Mouse (Mus musculus) left cerebral cortex, adult 11 months (tissue): ENCODE measurements at regions not wholly inside any gene's neighbourhood (a gene's known extent, or its start where the extent isn't known, plus 50 kb on each side); places are given as distances from the start of the nearest gene placed in this dataset.
A peak's percentile ranks its signal among the peaks of the same experiment; 100 is the strongest.

Source experiments
- DNase-seq: peaks from one replicate; pipeline ENCODE4 v3.0.0; 2022; ENCODE audit warnings: low spot score

DNA sequence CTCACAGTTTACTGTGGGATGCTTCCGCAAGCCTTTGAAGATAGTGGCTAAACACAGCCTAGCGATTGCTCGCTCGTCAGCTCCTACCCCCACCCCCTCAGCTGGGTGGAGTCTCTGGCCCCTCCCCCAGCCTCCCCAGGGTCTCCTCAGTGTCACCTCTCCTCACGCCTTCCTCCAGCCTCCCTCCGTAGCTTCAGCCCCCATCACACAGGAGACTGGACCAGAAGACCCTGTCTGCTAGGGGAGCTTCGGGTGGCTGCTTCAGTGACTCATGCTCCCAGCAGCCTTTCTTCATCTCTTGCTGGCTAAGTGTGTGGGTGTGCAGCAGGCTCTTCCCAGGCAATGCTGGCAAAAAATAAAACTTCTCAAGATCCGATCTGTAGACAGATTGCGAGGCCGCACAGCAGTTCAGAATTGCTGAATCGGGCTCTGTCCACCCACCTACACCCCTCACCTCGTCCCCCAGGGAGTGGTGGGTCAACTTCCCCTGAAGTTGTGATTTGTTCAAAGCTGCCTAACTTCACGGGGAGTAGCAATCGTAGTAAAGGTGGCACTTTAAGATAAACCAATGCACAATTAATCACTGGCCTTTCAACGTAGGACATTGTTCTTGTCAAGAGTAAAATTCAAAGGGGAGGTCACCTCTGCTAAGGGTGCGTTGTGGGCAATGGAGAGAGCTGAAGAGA is 61.2 kb upstream of the Ankrd28 start:
- peak; percentile 61 for DNase-seq

DNA sequence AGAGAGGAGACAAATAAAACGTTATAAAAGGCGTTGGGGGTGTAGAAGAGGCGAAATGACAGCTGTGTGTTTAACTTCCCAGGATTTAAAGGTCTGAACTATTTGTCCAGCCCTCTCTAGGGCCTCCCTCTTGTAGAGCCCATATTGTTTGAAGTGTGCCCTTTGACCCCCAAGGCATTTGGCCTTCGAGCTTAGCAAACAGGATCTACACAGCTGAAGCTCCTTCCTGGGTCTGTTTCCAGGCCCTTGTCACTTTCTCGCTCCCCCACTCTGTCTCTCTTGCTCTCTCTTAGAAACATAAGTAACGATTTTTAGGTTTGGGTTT is 61.7 kb upstream of the Ankrd28 start:
- DNase-seq: no peak

DNA sequence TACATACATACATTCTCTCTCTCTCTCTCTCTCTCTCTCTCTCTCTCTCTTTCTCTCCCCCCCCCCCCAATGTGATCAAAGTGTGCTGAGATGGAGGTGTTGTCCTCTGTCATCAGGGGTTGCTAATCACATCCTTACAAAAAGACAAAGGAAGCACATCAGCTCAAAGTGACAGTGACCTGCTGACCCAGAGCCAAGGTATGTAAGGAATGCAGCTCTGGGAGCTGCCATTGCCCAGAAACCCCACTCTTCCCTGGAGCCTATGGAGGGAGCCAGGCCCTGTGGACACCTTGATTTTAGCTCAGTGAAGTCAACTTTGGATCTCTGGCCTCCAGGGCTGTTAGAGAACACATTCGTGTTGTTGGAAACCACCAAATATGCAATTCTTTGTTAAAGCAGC is 66.0 kb upstream of the Ankrd28 start:
- no peak for DNase-seq

DNA sequence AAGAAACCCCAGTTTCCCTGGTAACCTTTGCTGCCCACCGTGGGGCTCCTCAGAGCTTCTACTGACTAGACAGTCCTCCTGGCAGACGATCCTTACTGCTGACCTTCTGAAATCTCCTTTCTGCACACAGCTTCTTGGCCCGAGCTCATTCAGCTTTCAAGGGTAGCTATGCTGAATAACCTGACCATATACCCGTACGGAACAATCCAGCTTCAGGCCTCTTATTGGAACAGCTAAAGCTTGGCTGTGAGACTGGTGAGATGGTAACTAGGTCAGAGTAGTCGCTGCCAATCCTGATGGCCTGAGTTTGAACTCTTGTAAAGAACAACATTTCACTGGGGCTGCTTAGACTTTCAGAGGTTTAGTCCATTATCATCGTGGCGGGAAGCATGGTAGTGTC is 69.1 kb upstream of the Ankrd28 start:
- no peak for DNase-seq

DNA sequence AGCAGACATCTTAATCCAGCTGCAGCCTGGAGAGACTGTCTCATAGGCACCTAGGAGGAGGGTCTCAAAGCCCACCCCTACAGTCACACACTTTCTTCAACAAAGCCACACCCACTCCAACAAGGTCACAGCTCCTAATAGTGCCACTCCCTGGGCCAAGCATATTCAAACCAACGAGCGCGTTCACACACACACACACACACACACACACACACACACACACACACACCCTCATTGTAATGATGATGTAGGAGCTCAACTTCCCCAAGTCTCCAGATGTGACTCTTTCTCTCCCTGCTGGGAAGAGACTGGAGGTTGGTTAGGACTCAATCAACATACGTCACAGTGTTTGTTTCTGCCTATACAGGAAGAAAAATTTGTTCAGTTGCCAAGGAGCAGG is 69.5 kb upstream of the Ankrd28 start:
- no peak for DNase-seq

DNA sequence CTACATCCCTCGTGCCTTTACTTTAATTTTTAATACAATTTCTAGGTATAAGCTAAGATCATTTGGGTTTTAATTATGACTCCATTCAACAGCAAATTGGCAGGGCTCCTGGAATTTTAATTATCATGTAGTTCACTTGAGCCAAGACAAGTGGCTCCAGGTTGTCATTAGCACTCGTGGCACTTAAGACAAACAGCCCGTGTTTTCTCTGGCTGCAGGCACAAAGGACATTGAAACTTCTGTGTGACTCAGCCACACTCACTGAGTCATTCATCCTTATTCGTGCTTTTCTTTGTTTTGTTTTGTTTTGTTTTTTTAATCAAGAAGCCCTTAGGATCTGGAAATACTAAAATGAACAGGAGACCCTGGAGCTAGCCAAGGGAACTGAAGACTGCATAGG is 71.5 kb upstream of the Ankrd28 start:
- DNase-seq: no peak

DNA sequence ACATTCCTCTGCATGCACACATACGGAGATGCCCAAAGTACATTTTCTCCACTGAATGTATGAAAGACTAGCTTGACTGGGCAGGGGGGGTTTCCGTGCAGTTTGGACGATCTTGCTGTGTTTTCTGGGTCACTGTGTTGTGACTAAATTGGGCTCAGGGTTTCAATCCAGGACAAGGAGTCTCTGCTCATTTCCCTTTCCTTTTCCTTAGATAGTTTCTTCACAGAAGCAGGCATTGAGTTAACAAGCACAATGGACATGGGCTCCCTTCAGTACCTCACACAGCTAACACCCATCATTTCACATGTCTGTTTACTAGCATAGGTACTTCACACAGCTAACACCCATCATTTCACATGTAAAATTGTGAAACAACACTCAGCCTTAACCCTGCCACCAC is 73.2 kb upstream of the Ankrd28 start:
- DNase-seq: no peak

DNA sequence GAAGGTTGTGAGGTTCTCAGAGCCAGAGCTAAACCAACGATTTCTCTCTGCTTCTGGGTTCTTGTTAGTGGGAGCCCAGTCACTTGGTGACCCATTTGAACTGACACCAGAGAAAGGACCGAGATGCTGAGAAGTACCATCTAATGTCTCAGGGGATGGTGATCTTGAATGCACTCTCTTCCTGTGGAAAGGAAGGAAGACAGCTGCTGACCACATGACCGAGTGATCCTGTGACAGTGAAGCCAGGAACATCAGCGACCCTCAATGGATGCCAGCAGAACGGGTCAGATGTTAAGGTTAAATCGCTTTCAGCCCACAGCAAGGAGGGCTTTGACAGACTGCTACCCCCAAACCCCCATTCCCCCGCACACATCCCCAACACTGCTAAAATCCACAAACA is 78.1 kb upstream of the Ankrd28 start:
- no peak for DNase-seq

DNA sequence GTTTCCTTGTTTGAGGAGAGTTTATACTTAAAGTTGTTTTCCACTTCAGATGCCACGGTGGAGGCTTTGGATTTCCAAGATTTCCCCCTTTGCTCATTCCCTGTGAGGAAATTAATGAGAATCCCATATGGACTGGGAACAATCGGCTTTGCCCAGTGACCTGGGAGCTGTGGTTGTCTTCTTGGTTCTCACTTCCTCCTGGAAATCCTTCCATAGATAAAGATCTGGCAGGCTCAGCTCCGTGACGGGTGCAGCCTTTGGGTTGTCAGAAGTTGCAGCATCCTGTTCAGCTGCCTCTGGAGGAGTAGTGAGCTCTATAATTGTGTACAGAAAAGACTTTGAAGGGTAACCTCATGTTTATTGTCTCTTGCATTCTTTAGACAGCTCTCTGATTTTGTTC is 78.8 kb upstream of the Ankrd28 start:
- no peak for DNase-seq

DNA sequence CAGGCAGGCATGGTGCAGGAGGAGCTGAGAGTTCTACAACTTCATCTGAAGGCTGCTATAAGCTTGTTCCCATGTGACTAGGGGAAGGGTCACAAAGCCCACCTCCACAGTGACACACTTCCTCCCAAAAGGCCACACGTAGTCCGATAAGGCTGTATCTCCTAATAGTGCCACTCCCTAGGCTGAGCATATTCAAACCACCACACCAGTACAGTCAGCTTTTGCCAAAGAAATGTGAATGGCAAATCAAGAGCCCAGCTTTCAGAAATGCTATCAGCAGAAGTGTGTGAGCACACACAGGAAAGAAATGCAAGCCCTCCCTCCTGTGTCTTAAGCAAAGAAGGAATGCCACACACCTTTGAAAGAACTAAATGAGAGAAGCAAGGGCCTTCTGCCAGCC is 80.4 kb upstream of the Ankrd28 start:
- DNase-seq: no peak

DNA sequence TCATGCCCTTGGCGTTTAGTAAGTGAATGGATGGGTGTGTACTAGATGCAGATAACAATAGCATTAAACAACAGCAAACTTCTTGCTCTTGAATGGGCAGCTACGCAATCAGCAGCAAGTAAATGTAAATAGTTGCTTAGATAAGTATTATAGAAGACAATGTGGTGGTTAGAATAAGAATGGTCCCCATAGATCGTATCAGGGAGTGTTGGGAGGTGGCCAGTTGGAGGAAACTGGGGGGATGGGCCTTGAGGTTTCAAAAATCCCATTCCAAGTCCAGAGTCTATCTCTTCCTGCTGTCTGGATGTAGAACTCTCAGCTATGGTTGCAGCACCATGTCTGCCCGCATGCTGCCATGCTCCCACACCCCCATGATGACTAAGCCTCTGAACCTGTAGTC is 88.0 kb upstream of the Ankrd28 start:
- DNase-seq: no peak

DNA sequence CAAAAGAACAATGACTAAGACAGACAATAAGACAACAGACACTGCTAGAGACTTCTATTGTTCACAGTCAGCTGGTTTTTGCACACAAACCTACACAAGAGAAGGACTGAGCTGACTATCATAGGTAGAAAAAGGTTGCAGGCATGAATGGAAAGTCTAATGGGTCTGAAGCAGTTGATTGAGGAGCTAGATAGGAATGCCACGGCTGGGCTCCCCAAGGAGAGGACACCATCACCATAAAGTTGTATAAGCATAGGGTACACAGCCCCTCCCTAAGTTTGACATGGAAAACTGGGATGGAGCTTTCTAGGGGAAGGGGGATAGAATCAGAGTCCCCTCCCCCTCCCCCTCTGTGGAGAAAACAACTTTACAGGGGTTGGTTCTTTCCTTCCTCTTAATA is 88.5 kb upstream of the Ankrd28 start:
- no peak for DNase-seq

DNA sequence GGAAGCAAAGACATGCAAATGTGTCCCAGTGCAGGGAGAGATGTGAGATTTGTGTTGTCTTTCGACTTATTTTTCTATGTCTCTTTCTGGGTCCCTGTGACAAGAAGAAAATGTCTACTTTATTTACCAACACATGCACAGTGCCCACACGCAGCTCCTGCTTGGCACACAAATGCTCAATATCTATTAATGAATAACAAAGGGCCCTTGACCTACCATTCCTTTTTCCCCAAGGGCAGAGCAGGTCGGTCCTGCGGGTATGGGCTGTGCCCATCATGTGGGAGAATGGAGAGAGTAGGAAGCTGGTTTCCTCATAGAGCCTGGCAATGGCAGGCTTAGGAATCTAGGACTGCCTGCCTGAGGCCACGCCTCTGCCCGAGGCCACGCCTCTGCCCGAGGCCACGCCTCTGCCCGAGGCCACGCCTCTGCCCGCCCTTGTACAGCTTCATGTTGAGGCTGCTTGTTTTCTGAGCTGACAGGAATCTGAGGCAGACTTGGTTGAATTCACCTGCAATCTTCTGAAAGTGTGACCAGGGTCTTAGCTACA is 98.8 kb upstream of the Ankrd28 start:
- no peak for DNase-seq

DNA sequence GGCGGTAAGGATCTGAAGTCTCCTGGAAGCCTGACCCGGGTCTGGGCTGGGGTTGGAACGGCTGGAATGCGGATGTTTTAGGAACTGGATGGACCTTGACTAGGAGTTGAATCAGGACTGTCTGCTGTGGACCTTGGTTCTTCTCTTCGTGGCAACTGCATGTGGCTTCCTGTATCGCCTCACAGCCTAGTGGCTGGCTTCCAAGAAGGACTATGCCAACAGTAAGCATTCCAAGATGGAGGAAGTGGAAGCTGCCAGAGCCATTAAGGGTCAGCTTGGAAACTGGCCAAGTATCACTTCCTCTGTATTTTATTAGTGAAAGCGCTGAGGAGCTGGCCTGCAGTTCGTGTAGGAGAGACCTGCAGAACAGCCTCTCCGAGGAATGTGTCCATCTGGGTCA is 98.4 kb upstream of the Galnt15 start:
- peak; percentile 44 for DNase-seq

DNA sequence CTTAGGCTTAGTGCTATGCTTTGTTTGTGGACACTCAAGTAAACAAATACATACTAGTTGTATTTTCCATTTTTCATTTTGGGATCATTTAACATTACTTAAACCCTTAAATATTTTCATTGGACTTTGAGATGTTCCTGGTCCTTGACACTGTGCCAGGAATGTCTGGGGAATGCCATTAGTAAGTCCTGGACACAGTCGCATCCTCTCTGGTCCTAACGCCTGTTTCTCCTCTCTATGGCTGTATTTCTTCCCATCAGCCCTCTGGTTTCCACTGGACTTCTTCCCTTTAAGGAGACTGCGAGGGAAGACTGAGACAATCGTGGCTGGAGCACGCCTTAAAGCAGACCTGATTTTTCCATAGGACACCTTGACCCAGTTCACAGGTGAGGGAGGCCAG is 96.8 kb upstream of the Galnt15 start:
- no peak for DNase-seq

DNA sequence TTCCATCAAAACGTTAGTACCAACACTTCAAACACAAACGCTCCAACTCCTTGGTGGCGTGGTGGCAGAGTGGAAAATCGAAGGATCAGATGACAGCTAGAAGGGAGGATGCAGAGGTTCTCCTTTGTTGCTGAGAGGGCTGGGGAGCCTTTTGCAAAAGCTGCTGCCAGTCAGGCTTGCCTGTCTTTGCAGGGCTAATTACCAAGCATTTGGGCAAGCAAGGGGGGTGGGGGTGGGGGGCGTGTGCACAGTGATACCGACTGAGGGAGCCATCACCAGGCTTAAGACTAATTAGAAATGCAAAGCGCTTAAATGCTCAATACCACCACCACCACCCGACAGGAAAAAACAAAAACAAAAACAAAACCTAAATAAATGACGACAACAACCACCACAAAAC is 95.3 kb upstream of the Galnt15 start:
- no peak for DNase-seq

DNA sequence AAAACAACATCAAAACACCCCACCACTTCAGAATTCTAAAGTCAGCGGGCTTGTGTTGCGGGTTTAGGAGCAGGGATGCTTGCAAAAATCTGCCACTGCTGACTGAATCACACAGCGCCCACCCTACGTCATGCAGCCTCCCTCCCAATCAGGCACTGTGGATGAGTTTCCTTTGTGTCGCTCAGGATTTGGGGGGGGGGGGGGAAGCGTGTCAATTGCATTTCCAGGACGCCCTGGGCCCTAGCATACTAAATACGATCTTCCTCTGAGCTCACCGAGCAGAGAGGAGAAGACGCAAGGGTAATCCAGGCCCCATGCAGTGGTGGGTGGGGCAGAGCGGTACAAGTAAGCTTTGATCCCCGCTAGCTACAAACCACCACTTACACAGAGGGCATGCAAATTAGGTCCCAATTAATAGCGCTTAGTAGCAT is 94.9 kb upstream of the Galnt15 start:
- DNase-seq: no peak

DNA sequence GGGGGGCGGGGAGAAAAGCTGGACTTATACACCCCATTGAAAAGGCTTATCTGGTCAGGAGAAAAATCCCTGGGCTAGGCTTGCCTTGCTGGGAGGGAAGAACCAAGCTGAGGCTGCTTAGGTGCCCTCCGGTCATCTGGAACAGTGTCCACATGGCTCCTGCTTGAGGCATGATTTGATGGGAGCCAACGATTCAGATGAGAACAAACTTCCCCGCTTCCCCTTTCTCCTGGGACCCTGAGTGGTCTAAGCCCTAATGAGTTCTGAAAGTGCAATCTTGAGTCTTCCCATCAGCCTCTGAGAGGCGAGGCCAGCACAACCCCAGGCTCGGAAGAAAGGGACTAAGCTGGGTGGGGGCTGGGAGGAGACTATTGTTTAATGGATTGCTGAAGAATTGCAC is 94.5 kb upstream of the Galnt15 start:
- no peak for DNase-seq

DNA sequence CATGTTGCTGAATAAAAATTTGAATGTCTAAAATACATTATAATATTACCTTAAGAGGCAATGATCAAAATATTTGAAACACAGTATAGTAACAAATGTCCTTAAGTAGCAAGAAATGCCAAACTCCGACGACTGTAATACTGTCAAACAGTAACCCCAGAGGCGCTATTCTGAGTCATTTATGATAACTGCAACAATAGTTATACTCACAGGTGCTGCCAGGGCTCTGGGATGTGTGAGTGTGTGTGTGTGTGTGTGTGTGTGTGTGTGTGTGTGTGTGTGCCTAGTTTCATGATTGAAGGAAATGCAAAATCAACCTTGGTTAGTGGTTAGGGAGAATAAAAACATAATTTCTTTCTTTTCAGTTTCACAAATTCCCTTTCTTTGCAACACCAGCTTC is 94.0 kb upstream of the Galnt15 start:
- no peak for DNase-seq

DNA sequence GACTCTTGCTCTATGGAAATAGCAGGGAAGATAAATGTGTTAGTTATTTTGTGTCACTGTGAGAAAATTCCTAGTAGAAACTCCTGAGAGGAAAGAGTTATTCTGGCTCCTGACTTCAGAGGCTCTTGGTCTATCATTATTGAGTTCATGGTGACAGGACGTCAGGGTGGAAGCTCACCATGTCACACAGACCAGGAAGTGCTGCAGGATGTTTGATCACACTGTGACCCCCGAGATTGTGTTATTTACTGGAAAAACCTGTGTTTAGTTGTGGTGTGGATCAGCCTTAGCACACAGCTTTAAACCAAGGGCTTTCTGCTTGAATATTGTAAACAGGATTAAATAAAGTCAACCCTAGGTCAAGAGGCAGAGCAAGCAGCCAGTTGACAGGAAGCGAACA is 93.4 kb upstream of the Galnt15 start:
- DNase-seq: no peak

DNA sequence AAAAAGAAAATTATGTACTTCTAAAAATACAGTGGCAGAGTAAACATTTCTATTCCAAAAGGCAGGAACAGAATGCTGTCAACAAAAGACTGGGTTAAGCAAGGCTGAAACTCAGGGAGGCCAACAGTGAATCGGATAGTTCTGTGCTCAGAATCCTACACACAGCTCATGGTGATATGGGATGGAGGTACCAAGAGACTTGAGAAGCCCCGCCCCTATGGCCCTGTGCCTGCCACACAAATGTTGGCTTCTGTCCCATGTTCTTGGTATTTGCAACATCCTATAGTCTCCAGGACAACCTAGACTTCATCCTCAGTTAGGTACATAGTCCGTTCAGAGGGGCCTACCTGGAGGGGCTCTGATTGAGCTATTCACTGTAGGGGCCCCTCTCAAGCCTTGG is 92.2 kb upstream of the Galnt15 start:
- no peak for DNase-seq

DNA sequence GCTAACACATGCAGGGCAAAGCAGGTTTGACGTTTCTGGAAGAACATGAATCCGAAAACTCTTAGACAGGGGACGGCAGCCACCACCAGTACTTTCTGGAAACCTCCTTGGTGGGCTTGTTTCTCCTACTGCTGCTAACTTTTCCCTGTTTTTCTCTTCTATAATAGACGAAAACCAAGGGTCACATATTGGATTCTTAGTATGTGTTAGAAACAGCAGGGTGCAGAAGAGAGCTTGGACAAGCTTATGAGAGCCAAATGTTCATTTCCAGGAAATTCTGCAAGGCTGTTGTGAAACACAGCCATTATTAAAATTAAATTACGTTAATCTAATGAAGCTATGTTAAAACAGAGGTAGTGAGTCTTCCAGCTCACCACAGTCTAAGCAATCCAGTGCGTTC is 87.9 kb upstream of the Galnt15 start:
- DNase-seq: no peak

DNA sequence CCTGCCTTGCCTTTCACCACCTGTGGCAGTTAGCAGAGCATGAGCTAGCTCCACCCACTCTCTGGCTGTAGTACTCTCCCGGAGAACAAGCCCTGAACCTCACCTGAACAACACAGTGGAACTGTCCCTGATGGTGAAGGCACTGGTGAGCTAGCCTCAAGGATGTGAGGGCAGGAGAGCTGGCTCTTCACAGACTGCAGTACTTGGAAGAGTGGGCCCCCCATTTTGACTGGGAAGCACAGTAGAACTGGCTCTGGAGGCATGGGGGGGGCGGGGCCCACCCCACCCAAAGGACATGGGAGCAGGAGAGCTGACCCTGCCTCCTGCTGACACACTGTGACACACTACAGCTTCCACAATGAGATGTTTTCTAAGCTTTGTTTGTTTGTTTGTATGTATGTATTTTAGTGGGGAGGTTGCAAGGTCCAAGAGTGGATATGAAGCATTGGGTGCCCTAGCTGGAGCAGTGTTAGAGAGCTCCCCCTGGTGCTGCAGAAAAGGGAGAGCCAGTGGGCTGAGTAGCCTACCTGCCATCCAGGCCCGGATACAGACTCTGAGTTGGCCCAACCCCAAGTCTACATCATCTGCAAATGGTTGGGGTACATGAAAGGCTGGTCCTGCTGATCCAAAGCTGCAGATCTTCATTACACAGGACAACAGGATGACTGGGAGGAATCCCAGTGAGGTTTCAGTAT is 86.4 kb upstream of the Galnt15 start:
- DNase-seq: no peak

DNA sequence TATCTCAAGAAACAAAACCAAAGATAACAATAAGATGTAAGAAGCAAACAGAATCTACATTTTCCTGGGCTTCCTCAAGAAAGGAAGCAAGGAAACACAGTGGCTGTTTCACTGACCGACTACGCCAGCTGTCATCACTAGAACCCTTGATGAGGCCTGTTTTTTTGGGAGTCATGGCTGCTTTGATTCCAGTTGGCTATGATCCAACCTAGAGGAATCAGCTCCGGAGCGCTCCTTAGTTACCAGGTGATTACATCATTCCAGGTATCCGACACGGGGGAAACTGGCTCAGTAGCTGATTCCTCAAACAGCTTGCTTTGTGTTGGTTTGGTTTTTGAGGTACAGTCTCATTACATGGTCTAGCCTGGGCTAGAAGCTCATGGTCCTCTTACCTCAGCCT is 84.1 kb upstream of the Galnt15 start:
- no peak for DNase-seq
